Mouse (Mus musculus) CH12.LX (cell line): ENCODE results near the gene Wipf1. TPM values are rescaled to one million over a fixed set of nuclear protein-coding genes. Genes with fewer than 3 reads are reported as not detected.
A peak's percentile ranks its signal among the peaks of the same experiment; 100 is the strongest.

Experiments used
- DNase-seq: peaks from one replicate; pipeline ENCODE4 v3.0.0-alpha.2; 2013; ENCODE audit errors: extremely low read depth
- H3K27ac ChIP-seq: 2 replicates; pipeline ENCODE4 v1.5.1; 2012; ENCODE audit warnings: low read depth, mild to moderate bottlenecking, control low read depth, moderate library complexity; ENCODE audit not compliant: insufficient read depth
- H3K27me3 ChIP-seq: replicated peaks from 2 replicates; pipeline ENCODE3; 2012; ENCODE audit warnings: inconsistent platforms
- H3K36me3 ChIP-seq, 2 experiments: replicated peaks in 1 of 2; 2 replicates each; pipeline versions ENCODE3 to v1.6.1; 2012; ENCODE audit warnings: inconsistent platforms in 1 of 2, low read length in 1 of 2, mild to moderate bottlenecking in 1 of 2, mixed read lengths in 1 of 2, moderate library complexity in 1 of 2; ENCODE audit not compliant: control insufficient read depth in 1 of 2, insufficient read depth in 1 of 2
- H3K4me1 ChIP-seq, 2 experiments: 2 replicates each; pipeline ENCODE4 v1.6.1; 2012; ENCODE audit warnings: inconsistent platforms in 1 of 2, moderate library complexity in 1 of 2; ENCODE audit not compliant: insufficient read depth in 2 of 2, control insufficient read depth in 1 of 2
- H3K4me2 ChIP-seq: 2 replicates; pipeline ENCODE4 v1.6.1; 2012; ENCODE audit warnings: low read depth, mild to moderate bottlenecking, control low read depth; ENCODE audit not compliant: poor library complexity, insufficient read depth, severe bottlenecking
- H3K4me3 ChIP-seq, 3 experiments: fragments of 150-350 bp in 1 of 3; sonication (generic) in 1 of 3; replicated peaks in 1 of 3; 2 replicates each; pipeline versions ENCODE3 to v1.5.1; 2011 to 2012; ENCODE audit warnings: low read depth in 2 of 3, low read length in 2 of 3, mild to moderate bottlenecking in 2 of 3, moderate library complexity in 2 of 3, control low read depth in 1 of 3, improper control_type of control experiment in 1 of 3, inconsistent platforms in 1 of 3, mixed read lengths in 1 of 3; ENCODE audit not compliant: poor library complexity in 1 of 3
- H3K79me2 ChIP-seq: replicated peaks from 2 replicates; pipeline ENCODE4 v1.6.1; 2012; ENCODE audit warnings: mild to moderate bottlenecking, moderate library complexity; ENCODE audit not compliant: control insufficient read depth, poor library complexity, insufficient read depth, severe bottlenecking; ENCODE audit errors: extremely low read depth
- H3K9ac ChIP-seq: 2 replicates; pipeline ENCODE4 v1.6.1; 2012; ENCODE audit warnings: low read depth, mild to moderate bottlenecking, control low read depth, moderate library complexity; ENCODE audit not compliant: insufficient read depth
- H3K9me3 ChIP-seq: replicated peaks from 2 replicates; pipeline ENCODE3; 2012; ENCODE audit warnings: low read length, inconsistent platforms, mixed read lengths
- BHLHE40 ChIP-seq: IDR thresholded peaks from 2 replicates; pipeline ENCODE4 v1.6.1; 2011; ENCODE audit warnings: mild to moderate bottlenecking, low read depth, low read length, improper control_type of control experiment
- CHD1 ChIP-seq: IDR thresholded peaks from 2 replicates; pipeline ENCODE4 v1.6.1; 2012; ENCODE audit warnings: low read depth, low read length, improper control_type of control experiment, inconsistent platforms
- EP300 ChIP-seq: IDR thresholded peaks from 2 replicates; pipeline ENCODE4 v1.6.1; 2011; ENCODE audit warnings: low read length, improper control_type of control experiment
- GABPA ChIP-seq: IDR thresholded peaks from 2 replicates; pipeline ENCODE4 v1.6.1; 2012; ENCODE audit warnings: low read depth, low read length, improper control_type of control experiment, inconsistent platforms; ENCODE audit not compliant: insufficient replicate concordance
- HCFC1 ChIP-seq: IDR thresholded peaks from 2 replicates; pipeline ENCODE4 v1.6.1; 2012; ENCODE audit warnings: low read depth, mild to moderate bottlenecking, inconsistent platforms, low read length, improper control_type of control experiment
- IRF4 ChIP-seq: IDR thresholded peaks from 2 replicates; pipeline ENCODE4 v1.6.1; 2014; ENCODE audit warnings: low read depth, mild to moderate bottlenecking, inconsistent platforms, low read length, improper control_type of control experiment
- KAT2A ChIP-seq: IDR thresholded peaks from 2 replicates; pipeline ENCODE4 v1.6.1; 2012; ENCODE audit warnings: low read length, improper control_type of control experiment, inconsistent platforms; ENCODE audit not compliant: insufficient replicate concordance
- MAFK ChIP-seq: IDR thresholded peaks from 2 replicates; pipeline ENCODE4 v1.6.1; 2011; ENCODE audit warnings: low read length, improper control_type of control experiment; ENCODE audit not compliant: insufficient replicate concordance
- MEF2A ChIP-seq: IDR thresholded peaks from 2 replicates; pipeline ENCODE4 v1.6.1; 2014; ENCODE audit warnings: low read depth, mild to moderate bottlenecking, inconsistent platforms, low read length, improper control_type of control experiment, borderline replicate concordance
- MXI1 ChIP-seq: IDR thresholded peaks from 2 replicates; pipeline ENCODE4 v1.6.1; 2011; ENCODE audit warnings: mild to moderate bottlenecking, low read depth, low read length, improper control_type of control experiment
- MYC ChIP-seq: IDR thresholded peaks from 2 replicates; pipeline ENCODE4 v1.6.1; 2011; ENCODE audit warnings: low read depth, mild to moderate bottlenecking, improper control_type of control experiment, low read length
- PAX5 ChIP-seq: IDR thresholded peaks from 2 replicates; pipeline ENCODE4 v1.6.1; 2012; ENCODE audit warnings: low read length, inconsistent platforms, mixed read lengths
- RAD21 ChIP-seq: IDR thresholded peaks from 2 replicates; pipeline ENCODE4 v1.6.1; 2011; ENCODE audit warnings: low read depth, mild to moderate bottlenecking, low read length, improper control_type of control experiment, moderate library complexity
- RCOR1 ChIP-seq: conservative IDR thresholded peaks from 2 replicates; pipeline ENCODE4 v1.6.1; 2012; ENCODE audit warnings: low read depth, mild to moderate bottlenecking, inconsistent platforms, low read length, improper control_type of control experiment
- SMC3 ChIP-seq: IDR thresholded peaks from 2 replicates; pipeline ENCODE4 v1.6.1; 2011; ENCODE audit warnings: low read depth, low read length, improper control_type of control experiment
- TBP ChIP-seq: conservative IDR thresholded peaks from 2 replicates; pipeline ENCODE4 v1.6.1; 2011; ENCODE audit warnings: low read depth, low read length, improper control_type of control experiment
- TCF12 ChIP-seq: IDR thresholded peaks from 2 replicates; pipeline ENCODE4 v1.6.1; 2014; ENCODE audit warnings: low read depth, mild to moderate bottlenecking, inconsistent platforms, low read length, improper control_type of control experiment
- UBTF ChIP-seq: IDR thresholded peaks from 2 replicates; pipeline ENCODE4 v1.6.1; 2012; ENCODE audit warnings: low read depth, mild to moderate bottlenecking, inconsistent platforms, low read length, improper control_type of control experiment, moderate library complexity
- ZNF384 ChIP-seq: IDR thresholded peaks from 2 replicates; pipeline ENCODE4 v1.6.1; 2012; ENCODE audit warnings: low read depth, low read length, improper control_type of control experiment, inconsistent platforms
- dilution Hi-C: fragments of 300-500 bp; cut with MboI; formaldehyde crosslinking; loops from 2 replicates; pipeline ENCODE4 v1.14.3; 2020; ENCODE audit warnings: low sequenced_read_pairs; ENCODE audit not compliant: extremely low pct_unique_long_range_greater_than_20kb, extremely low pct_ligation_motif_present
- in situ Hi-C: fragments of 300-500 bp; cut with MboI; formaldehyde crosslinking; loops from 3 replicates; pipeline ENCODE4 v1.14.3; 2019; ENCODE audit warnings: low sequenced_read_pairs, low pct_ligation_motif_present, low pct_unique_long_range_greater_than_20kb, mixed read lengths
- polyA plus RNA-seq: library from polyadenylated mRNA; unstranded; fragments of >175 nt; gene quantifications from 2 replicates; pipeline ENCODE4 v1.2.1, GENCODE M21; 2012; ENCODE audit warnings: low read depth; ENCODE audit not compliant: insufficient read length
- total RNA-seq, 2 experiments: library from RNA; depleted of rRNA; stranded (reverse); fragments of 300-350 nt in 1 of 2; fragments of >200 nt in 1 of 2; gene quantifications; 2 replicates each; pipeline ENCODE4 v1.2.3; 2012 to 2014

Wipf1 gene
- total and polyA plus RNA-seq, 3 experiments, result 18.3 to 95.0 (median 21.8) TPM

GRCm38 (mm10) chr2:73385172-73385571 is 144.4 kb downstream of the Wipf1 start:
- H3K36me3 ChIP-seq, result peaks cover 2 to 13% of the 10 kb centered on the region in 2 experiments
- no peaks in the 10 kb centered on the region; the same call in 1 of the 2 replicates for H3K79me2 ChIP-seq
- H3K27ac ChIP-seq, result no peak overlapping the region
- H3K9ac ChIP-seq, result no peak overlapping the region; the same call in 1 of the 2 replicates
- dilution Hi-C loops, result no loop called here
- in situ Hi-C loops, result no loop called here
- TF ChIP-seq IRF4 (no peak), MEF2A (peak; percentile 47)
- TF ChIP-seq, all 38 proteins: peak for 1
- no peaks in the 10 kb centered on the region for H3K9me3 ChIP-seq
- H3K4me1 ChIP-seq, result peaks cover 2 to 40% of the 10 kb centered on the region in 2 experiments; a peak in 3 of 4 replicates
- H3K4me2 ChIP-seq, result peak overlapping the region; percentile 67
- DNase-seq, result no peak
- no peaks in the 10 kb centered on the region for H3K27me3 ChIP-seq
- peak overlapping the region in 1 of 3 experiments; percentile 70 for H3K4me3 ChIP-seq

- in situ Hi-C loops, result no loop called here
Observed at GRCm38 (mm10) chr2:73380298-73380975, 149.1 kb downstream of the Wipf1 start.

DNA sequence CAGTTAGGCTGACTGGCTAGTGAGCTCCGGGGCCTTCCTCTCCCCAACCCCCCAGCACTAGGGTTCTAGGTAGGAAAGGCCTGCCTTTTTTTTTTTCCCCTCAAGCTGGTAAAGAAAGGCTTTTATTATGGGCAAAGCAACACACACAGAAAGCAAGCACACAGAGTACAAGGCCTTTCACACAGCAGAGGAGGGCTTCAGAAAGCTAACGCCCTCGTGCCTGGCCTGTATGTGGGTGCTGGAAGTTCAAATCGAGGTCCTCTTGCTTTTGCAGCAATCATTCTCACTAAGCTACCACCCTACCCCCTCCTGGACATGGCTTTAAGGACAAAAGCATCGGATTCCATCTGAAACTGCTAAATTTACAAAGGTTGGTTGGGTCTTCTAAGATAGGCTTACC is 149.9 kb downstream of the Wipf1 start:
- in situ Hi-C loops, result no loop called here
- DNase-seq, result no peak
- TF ChIP-seq ZNF384 (no peak), MAFK (no peak), MXI1 (no peak), MEF2A (no peak), RAD21 (no peak), PAX5 (no peak)
- TF ChIP-seq, all 38 proteins: peak for 0
- Histone ChIP-seq H3K4me2 (no peak overlapping the region), H3K79me2 (no peaks in the 10 kb centered on the region), H3K4me3 (no peak overlapping the region), H3K27me3 (no peaks in the 10 kb centered on the region), H3K27ac (no peak overlapping the region), H3K4me1 (0 out of 4 replicates have a peak, but pooled peaks cover 2 to 3% of the 10 kb centered on the region in 2 experiments), H3K9me3 (no peaks in the 10 kb centered on the region), H3K36me3 (peaks cover 2 to 12% of the 10 kb centered on the region in 2 experiments), H3K9ac (no peak overlapping the region)
- dilution Hi-C loops, result no loop called here

More at GRCm38 (mm10) chr2:73380298-73380975, 149.1 kb downstream of the Wipf1 start:
- TF ChIP-seq UBTF, result no peak
- TF ChIP-seq TCF12, result no peak
- no peak for TF ChIP-seq MYC
- TF ChIP-seq TBP, result no peak
- TF ChIP-seq PAX5, result no peak
- TF ChIP-seq IRF4, result no peak
- TF ChIP-seq RCOR1, result no peak
- no peak for TF ChIP-seq MEF2A
- no peak for TF ChIP-seq KAT2A
- TF ChIP-seq GABPA, result no peak
- TF ChIP-seq EP300, result no peak
- no peak for TF ChIP-seq SMC3
- no peak for TF ChIP-seq CHD1
- no peak for TF ChIP-seq HCFC1
- no peak for TF ChIP-seq BHLHE40
- Histone ChIP-seq H3K4me3 (no peak overlapping the region), H3K9ac (no peak overlapping the region), H3K9me3 (no peaks in the 10 kb centered on the region), H3K27me3 (no peaks in the 10 kb centered on the region), H3K79me2 (no peaks in the 10 kb centered on the region), H3K4me2 (no peak overlapping the region), H3K36me3 (peaks cover 2 to 12% of the 10 kb centered on the region in 2 experiments), H3K4me1 (peaks cover 0 to 9% of the 10 kb centered on the region in 2 experiments; a peak in 2 of 4 replicates), H3K27ac (no peak overlapping the region)
- no peak for DNase-seq
- dilution Hi-C loops, result no loop called here
